Mouse (Mus musculus): Measurements from ENCODE around the gene Fam208b.

Fam208b gene

DNA sequence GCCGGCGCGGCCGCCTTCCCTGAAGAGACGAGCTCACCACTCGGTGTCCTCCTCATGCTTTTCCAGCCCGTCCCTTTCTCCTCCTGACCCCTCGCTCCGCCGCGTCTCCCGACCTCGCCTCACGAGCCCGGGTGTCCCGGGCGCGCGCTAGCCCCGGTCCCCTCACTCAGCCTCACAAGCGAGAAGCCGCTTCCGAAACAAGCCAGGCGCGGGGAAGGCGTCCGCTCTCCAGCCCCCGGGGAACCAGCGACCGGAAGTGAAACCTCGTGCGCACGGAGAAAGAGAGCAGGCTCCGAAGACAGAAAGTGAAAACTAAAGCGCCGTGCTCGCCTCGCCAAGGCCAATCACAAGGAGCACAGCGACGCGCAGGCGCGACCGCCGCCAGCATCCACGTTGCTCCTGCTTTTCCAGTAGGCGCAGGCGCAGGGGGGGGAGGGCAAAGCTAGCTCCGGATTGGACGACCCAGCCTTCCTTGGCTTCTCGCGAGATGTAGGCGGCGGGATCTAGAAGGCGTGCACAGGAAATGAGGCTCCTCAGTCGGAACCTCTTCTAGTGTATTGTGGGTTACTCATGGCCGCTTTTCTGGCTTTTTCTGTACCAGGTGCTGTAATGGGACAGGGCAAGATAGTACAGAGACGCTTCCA lies at the start of gene Fam208b:
TSS of gene Fam208b (minus strand) at position 314 of the 644 bp plus-strand sequence.
- peak; percentile 96 to 98 for DNase-seq

DNA sequence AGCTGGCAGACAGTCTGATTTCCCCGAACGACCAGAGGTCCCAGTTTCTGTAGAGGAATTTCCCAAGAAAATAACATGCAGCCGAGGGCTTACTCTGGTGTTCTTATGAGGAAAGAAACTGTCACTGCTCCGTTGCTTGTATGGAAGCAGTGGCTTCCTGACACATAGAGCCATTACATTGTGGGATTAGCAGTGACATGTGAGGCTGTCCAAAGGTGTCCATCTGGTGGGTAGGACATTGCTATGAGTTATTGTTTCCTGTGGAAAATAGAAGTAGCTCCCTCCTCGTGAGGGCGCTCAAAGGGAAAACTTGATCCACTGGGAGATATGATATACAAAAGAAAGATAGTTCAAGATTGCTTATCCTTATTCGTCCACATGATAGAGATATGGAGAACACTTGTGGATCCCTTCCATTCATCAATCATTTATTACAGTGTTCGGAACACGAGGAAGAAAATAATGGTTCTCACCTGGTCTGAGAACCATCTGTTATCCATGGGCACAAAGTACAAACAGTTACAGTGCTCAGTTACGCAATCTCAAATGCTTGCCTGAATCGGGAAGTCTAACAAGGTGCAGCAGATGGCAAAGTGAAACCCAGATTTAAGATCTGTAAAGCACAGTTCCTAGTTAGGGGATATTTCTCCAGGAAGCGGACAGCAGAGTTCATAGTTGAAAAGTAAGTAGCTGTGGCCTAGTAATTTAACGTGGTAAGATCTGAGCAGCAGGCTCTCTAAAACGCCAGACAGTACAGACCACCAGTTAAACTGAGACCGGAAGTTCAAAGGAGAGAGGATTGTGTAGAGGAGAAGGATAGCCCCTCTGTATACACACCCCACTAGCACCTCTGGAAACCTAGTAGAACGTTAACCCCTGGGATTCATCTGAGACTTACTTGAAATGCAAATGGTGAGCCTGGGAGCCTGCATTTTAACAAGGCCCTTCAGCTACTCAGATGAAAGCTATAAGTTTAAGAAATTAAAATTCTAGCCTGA lies 48.6 kb upstream of the Fam208b start:
- DNase-seq = no peak

- no peak for DNase-seq
Measured at GRCm38 (mm10) chr13:3654432-3654831, 43.5 kb upstream of the Fam208b start.

DNA sequence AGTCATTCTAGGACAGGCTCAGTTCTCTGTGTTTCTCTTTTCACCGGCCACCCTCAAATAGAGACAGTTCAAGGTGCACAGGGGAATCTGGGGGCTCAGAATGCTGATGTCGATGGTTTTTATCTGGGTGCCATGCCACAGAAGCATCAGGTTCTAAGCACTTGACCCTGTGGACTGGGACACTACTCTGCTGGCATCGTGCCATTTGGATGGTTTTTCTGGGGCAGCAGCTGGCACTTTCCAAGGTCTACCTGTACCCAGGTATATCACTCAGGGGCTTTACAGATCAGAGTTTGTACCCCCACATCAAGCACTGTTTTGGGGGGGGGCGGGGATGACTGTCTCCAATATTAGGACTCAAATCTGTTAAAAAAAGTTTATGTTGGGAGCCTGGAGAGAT lies 39.7 kb upstream of the Fam208b start:
- DNase-seq = no peak

GRCm38 (mm10) chr13:3646566-3646965 lies 35.7 kb upstream of the Fam208b start:
- DNase-seq = no peak

GRCm38 (mm10) chr13:3645919-3646318 lies 35.0 kb upstream of the Fam208b start:
- no peak for DNase-seq

- no peak for DNase-seq
Measured at GRCm38 (mm10) chr13:3644871-3645270, 34.0 kb upstream of the Fam208b start.

GRCm38 (mm10) chr13:3642538-3642937 lies 31.6 kb upstream of the Fam208b start:
- DNase-seq = no peak

GRCm38 (mm10) chr13:3642049-3642448 lies 31.1 kb upstream of the Fam208b start:
- DNase-seq = no peak

GRCm38 (mm10) chr13:3636797-3637196 lies 25.9 kb upstream of the Fam208b start:
- no peak for DNase-seq

DNA sequence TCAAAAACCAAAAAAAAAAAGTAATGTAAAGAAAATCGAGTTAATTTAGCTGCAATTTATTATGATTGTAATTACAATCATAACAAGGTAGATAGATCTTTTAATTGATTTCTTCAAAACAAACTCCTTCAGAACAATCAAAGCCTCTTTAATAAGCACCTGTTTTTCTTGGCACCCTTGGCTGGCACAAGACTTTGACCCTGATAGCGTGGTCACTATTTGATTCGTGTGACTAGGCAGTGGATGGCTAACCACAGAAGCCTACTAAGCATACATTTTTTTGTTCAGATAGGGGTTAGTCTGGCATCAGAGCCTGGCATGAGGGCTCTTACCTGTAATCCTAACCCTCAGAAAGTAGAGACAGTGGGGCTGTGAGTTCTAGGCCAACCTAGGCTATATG lies 24.2 kb upstream of the Fam208b start:
- DNase-seq = no peak

- DNase-seq = peak; percentile 90
Measured at GRCm38 (mm10) chr13:3633895-3634811, 23.2 kb upstream of the Fam208b start, which contains the start of gene Asb13. Gene Asb13 (plus strand): TSS chr13:3634032.

DNA sequence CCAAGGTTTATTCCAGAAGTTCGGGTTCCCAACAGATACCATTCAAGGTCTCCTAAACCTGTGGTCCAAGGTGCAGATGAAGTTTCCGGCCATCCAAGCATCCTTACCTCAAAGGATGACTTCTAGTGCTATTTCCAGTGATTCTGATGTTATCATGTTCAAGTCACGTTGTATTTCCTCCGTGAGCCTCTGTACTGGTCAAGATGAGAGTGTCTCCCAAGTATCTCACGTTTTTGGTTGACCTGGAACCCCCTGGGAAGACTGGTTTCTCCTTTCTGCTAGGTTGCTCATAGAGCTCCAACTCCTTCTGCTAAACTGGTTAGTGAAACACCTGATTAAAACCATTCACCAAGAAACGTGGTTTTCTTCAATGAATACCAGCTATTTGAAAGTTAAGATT lies 22.2 kb upstream of the Fam208b start:
- no peak for DNase-seq

GRCm38 (mm10) chr13:3632551-3632950 lies 21.6 kb upstream of the Fam208b start:
- no peak for DNase-seq

GRCm38 (mm10) chr13:3628102-3628501 lies 17.2 kb upstream of the Fam208b start:
- DNase-seq = no peak

GRCm38 (mm10) chr13:3627139-3627538 lies 16.2 kb upstream of the Fam208b start:
- no peak for DNase-seq

- peak in 1 of 2 experiments; percentile 7 for DNase-seq
Measured at GRCm38 (mm10) chr13:3610118-3610794, 652 bp downstream of the Fam208b start.

DNA sequence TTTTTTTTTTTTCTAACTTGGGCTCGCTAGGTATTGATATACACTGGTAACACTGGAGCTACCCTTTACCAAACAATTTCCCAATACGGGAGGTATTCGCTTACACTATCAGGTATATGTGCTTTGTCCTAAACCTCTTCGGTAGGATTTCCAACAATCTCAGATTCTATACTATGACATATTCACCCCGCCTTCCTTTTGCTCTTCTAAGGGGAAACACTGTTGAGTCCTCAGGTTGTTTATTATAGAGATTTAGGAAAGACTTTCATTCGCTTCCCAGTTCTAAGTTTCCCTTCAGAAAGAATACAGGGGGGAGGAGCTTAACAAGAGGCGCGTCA lies 1.2 kb downstream of the Fam208b start:
- DNase-seq = no peak

- no peak for DNase-seq
Measured at GRCm38 (mm10) chr13:3596232-3596631, 14.7 kb downstream of the Fam208b start.

- no peak for DNase-seq
Measured at GRCm38 (mm10) chr13:3594311-3594710, 16.6 kb downstream of the Fam208b start.

DNA sequence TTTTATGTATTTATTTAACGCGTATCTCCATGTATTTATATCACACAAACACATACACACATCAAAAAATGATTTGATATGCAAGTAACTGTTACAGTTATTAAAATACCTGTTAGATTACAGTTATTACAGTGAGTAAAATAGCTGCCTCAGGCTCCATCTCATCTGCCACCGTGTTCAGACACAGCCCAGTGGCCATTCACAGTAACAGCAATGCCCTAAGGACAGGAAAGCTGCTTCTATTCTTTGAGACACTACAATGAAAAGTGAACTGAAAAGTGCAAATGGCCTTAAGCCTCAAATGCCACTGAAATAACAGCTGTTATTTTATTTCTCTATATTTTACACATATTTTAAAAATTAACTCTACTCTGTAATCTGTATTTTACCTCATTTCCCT lies 20.1 kb downstream of the Fam208b start:
- DNase-seq = no peak

- DNase-seq = no peak
Measured at GRCm38 (mm10) chr13:3563953-3564352, 47.0 kb downstream of the Fam208b start.
